Mouse (Mus musculus) liver, embryonic 14.5 days (tissue): ENCODE measurements around the gene Gm5114. TPM values are rescaled to one million over a fixed set of nuclear protein-coding genes. Genes with fewer than 3 reads are reported as not detected.
"Not testable (repeated sequence)": the region's sequence is repeated elsewhere in the genome, so short reads cannot be mapped to it uniquely, and the experiment has no call there.

Source experiments
- ATAC-seq: fragments of 200-750 bp; cut with Nextera tagmentation; 2 replicates; pipeline ENCODE4 v1.8.0; 2017; ENCODE audit warnings: moderate number of reproducible peaks, mild to moderate bottlenecking, moderate library complexity; ENCODE audit not compliant: insufficient read depth
- DNase-seq, 3 experiments: peaks; one replicate each; pipeline ENCODE4 v3.0.0-alpha.2; 2012 to 2013; ENCODE audit warnings: low read depth in 3 of 3, low spot score in 3 of 3
- H3K27ac ChIP-seq: fragments of 300-500 bp; sonication (generic); 2 replicates; pipeline ENCODE4 v1.5.1; 2014; ENCODE audit warnings: moderate library complexity, mild to moderate bottlenecking, control low read depth, inconsistent platforms
- H3K27me3 ChIP-seq: fragments of 300-500 bp; sonication (generic); 2 replicates; pipeline ENCODE4 v1.6.1; 2014; ENCODE audit warnings: mild to moderate bottlenecking, low read length, moderate library complexity; ENCODE audit not compliant: control insufficient read depth, insufficient read depth
- H3K36me3 ChIP-seq: fragments of 300-500 bp; sonication (generic); replicated peaks from 2 replicates; pipeline ENCODE4 v1.6.1; 2014; ENCODE audit warnings: low read depth; ENCODE audit not compliant: control insufficient read depth, insufficient read depth
- H3K4me1 ChIP-seq, 2 experiments: fragments of 200-500 bp in 1 of 2; fragments of 300-500 bp in 1 of 2; sonication (generic) in 1 of 2; replicated peaks; 2 replicates each; pipeline ENCODE4 v1.6.1; 2012 to 2014; ENCODE audit warnings: antibody characterized with exemption in 1 of 2, inconsistent platforms in 1 of 2, low read length in 1 of 2; ENCODE audit not compliant: control insufficient read depth in 2 of 2, insufficient read depth in 2 of 2
- H3K4me2 ChIP-seq: fragments of 300-500 bp; sonication (generic); 2 replicates; pipeline ENCODE4 v1.6.1; 2014; ENCODE audit warnings: low read depth, mild to moderate bottlenecking, control low read depth, moderate library complexity
- H3K4me3 ChIP-seq, 2 experiments: fragments of 200-500 bp in 1 of 2; fragments of 300-500 bp in 1 of 2; sonication (generic) in 1 of 2; 2 replicates each; pipeline ENCODE4 v1.5.1; 2012 to 2014; ENCODE audit warnings: low read depth in 2 of 2, low read length in 2 of 2, mild to moderate bottlenecking in 2 of 2, control low read depth in 1 of 2, inconsistent platforms in 1 of 2, moderate library complexity in 1 of 2; ENCODE audit not compliant: insufficient read depth in 1 of 2
- H3K9ac ChIP-seq: fragments of 300-500 bp; sonication (generic); replicated peaks from 2 replicates; pipeline ENCODE4 v1.6.1; 2014; ENCODE audit warnings: mild to moderate bottlenecking, control low read depth, moderate library complexity
- H3K9me3 ChIP-seq: fragments of 300-500 bp; sonication (generic); 2 replicates; pipeline ENCODE4 v1.6.1; 2016; ENCODE audit warnings: low read length, mixed read lengths; ENCODE audit not compliant: control insufficient read depth
- CTCF ChIP-seq: IDR thresholded peaks from 2 replicates; pipeline ENCODE4 v1.5.1; 2016; ENCODE audit warnings: antibody characterized with exemption, low read depth, control low read depth
- EP300 ChIP-seq: IDR thresholded peaks from 2 replicates; pipeline ENCODE4 v1.6.1; 2016; ENCODE audit warnings: antibody characterized with exemption, low read depth
- WGBS: fragments of 180-500 bp; shearing (Covaris S2); extraction: QIAGEN DNeasy Blood & Tissue Kit; methylation state at CpG from one replicate; pipeline ENCODE4 v1.1.7; 2014; ENCODE audit not compliant: insufficient replicate concordance; 5-methylcytosine and 5-hydroxymethylcytosine counted together
- polyA plus RNA-seq, 2 experiments: library from polyadenylated mRNA; depleted of rRNA in 1 of 2; stranded (reverse) in 1 of 2; unstranded in 1 of 2; fragments of >200 nt; fragmentation: Nextera tagmentation in 1 of 2; extraction: Ambion mirVana in 1 of 2; gene quantifications; 2 replicates each; pipeline versions ENCODE4 v1.2.1 to v1.2.3; 2012 to 2014

Gm5114 gene
- polyA plus RNA-seq (2012; rRNA removed), result not detected in 2 replicates
- polyA plus RNA-seq (2014; fragmentation: Nextera tagmentation; extraction: Ambion mirVana), result not detected in 2 replicates

DNA sequence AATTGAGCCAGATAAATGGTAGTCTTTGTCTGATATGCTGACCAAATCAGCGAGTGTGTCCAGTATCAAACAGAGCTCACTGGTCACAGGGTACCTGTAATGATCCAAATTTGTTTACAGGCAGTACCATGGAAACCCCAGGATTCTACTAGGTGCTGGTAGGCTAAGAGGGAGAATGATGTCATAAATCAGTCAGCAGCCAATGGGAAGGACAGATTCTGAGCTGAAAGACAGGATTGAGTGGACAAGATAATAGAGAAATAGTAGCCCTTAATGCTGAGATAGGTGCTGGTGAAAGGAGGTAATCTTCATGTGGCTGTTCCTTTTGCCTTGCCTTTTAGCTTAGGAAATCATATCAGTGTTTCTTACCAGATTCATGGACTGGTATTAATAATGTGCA lies at the start of gene Gm5114:
Gene Gm5114, minus strand, starts transcription at position 101 of the 400 bp plus-strand sequence.
- H3K36me3 ChIP-seq, H3K27ac ChIP-seq, H3K9ac ChIP-seq, H3K4me1 ChIP-seq, H3K4me3 ChIP-seq, H3K27me3 ChIP-seq, H3K9me3 ChIP-seq, H3K4me2 ChIP-seq, DNase-seq, ATAC-seq: not testable (repeated sequence)
- WGBS, result 31% methylated on average over 1 of the region's 1 CpGs

DNA sequence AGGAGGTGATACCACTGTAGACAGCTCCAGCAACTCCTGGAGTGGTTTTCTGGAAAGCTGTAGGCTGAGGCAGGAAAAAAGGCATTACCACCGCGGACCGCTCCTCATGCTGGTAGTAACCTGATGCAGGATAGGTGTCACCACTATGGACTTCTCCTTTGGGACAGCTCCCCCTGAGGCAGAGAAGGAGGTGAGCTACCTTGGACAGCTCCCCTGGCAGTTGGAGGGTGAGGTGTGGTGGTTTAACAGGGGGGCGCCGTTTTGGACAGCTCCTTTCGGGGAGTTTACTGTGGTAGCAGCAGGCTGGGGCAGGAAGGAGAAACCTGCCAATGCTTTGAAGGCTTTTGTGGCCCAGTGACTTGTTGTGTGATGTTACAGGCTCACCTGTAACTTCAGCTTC lies 42.8 kb upstream of the Gm5114 start:
- 26% methylated on average over 6 of the region's 6 CpGs for WGBS
- TF ChIP-seq EP300 (no peak), CTCF (peak; percentile 36)
- no peaks in the 10 kb centered on the region for H3K27me3 ChIP-seq
- H3K4me1 ChIP-seq, result no peaks in the 10 kb centered on the region
- H3K9me3 ChIP-seq, result no peaks in the 10 kb centered on the region
- ATAC-seq (no peak), DNase-seq (peak; percentile 27 to 38 (median 28))
- H3K9ac ChIP-seq, result no peak overlapping the region
- no peak overlapping the region for H3K4me3 ChIP-seq
- H3K4me2 ChIP-seq, result no peak overlapping the region
- H3K27ac ChIP-seq, result no peak overlapping the region
- no peaks in the 10 kb centered on the region for H3K36me3 ChIP-seq

DNA sequence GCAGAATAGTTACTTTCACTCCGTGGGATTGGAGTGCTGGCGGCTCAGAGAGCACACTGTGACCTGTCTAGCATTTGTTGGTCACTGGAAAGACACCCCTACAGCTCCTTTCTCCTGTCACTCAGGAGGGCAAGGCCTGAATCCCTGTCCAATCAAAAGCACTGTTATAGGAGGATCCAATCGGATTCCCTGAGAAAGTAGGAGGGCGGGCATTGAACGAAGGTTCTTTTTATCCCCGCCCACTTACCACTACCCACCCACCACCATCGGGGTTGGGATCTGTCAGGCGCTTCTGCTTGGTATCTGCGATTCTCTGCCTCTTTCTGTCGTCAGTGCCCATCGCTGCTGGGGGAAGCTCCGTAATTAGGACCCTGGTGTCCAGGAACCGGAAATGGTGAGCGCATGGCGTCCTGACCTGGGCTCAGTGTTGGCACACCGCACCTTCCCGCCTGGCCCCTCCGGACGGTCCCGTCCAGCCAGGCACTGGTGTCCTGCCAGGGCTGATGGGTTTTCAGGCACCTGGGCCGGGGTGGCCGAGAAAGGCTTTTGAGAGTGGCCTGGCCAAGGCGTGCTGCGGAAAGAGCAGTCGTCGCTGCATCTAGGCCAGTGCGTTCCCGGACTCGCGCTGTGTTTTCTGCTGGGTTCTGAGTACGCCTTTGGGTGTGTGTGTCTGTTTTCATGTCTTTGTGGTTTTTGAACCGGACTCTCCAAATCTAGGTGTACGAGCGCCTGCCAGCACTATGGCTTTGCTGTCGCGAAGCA lies 36.5 kb upstream of the Gm5114 start:
- DNase-seq, result peak; percentile 76 to 79 (median 78)
- H3K27me3 ChIP-seq, result no peaks in the 10 kb centered on the region
- TF ChIP-seq CTCF, result no peak
- TF ChIP-seq EP300, result no peak
- peak overlapping the region; percentile 64 for H3K9ac ChIP-seq
- peaks cover 4 to 8% of the 10 kb centered on the region in 2 experiments for H3K4me1 ChIP-seq
- ATAC-seq, result peak; percentile 98
- H3K27ac ChIP-seq, result no peak overlapping the region
- peak overlapping the region; percentile 71 for H3K4me2 ChIP-seq
- WGBS, result 2% methylated on average over 36 of the region's 36 CpGs
- H3K36me3 ChIP-seq, result no peaks in the 10 kb centered on the region
- no peaks in the 10 kb centered on the region for H3K9me3 ChIP-seq
- peak overlapping the region; percentile 68 to 78 for H3K4me3 ChIP-seq

- Histone ChIP-seq H3K4me1 (peaks cover 4 to 8% of the 10 kb centered on the region in 2 experiments), H3K27ac (no peak overlapping the region), H3K36me3 (no peaks in the 10 kb centered on the region), H3K4me3 (peak overlapping the region; percentile 68 to 78), H3K9me3 (no peaks in the 10 kb centered on the region), H3K27me3 (no peaks in the 10 kb centered on the region), H3K4me2 (peak overlapping the region; percentile 71), H3K9ac (no peak overlapping the region)
- WGBS, result 44% methylated on average over 11 of the region's 11 CpGs
- ATAC-seq (no peak), DNase-seq (no peak)
- TF ChIP-seq EP300, result no peak
- TF ChIP-seq CTCF, result no peak
Observed at GRCm38 (mm10) chr7:39448626-39449242, 35.8 kb upstream of the Gm5114 start.

GRCm38 (mm10) chr7:39441237-39441636 lies 28.3 kb upstream of the Gm5114 start:
- Histone ChIP-seq H3K27ac (no peak overlapping the region), H3K27me3 (no peaks in the 10 kb centered on the region), H3K4me2 (no peak overlapping the region), H3K4me3 (no peak overlapping the region), H3K9me3 (no peaks in the 10 kb centered on the region), H3K36me3 (no peaks in the 10 kb centered on the region), H3K4me1 (no peaks in the 10 kb centered on the region), H3K9ac (no peak overlapping the region)
- WGBS, result 22% methylated on average over 2 of the region's 2 CpGs
- ATAC-seq, result no peak
- TF ChIP-seq CTCF (no peak), EP300 (no peak)
- no peak for DNase-seq
